Mouse (Mus musculus): ENCODE measurements at regions not wholly inside any gene's neighbourhood (a gene's known extent, or its start where the extent isn't known, plus 50 kb on each side); places are given as distances from the start of the nearest gene placed in this dataset.
A peak's percentile ranks its signal among the peaks of the same experiment; 100 is the strongest.

DNA sequence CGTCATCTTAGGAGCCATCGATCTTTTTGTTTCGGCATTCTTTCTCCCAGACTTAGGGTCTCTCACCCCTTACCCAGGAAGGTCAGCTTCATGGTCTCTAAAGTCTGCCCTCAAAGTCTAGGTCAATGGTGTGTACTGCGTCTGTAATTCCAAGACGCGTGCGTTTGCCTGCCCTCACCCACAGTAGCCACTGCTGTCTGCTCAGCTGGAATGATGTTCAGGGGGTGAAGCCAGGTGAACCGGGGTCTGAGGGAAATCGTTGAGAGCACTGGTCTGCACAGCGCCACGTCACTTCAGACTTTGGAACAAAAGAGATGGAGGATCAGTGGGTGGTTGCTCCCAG is 244.2 kb downstream of the Ndfip2 start:
- H3K27me3 ChIP-seq (replicated peaks): peaks cover 5% of the 10 kb centered on the region; the same call in 1 of the 2 replicates
- peaks cover 39% of the 10 kb centered on the region for H3K4me1 ChIP-seq
- H3K27ac ChIP-seq (replicated peaks): no peak overlapping the region
- 12% methylated on average over 11 of the region's 11 CpGs for WGBS
- H3K9ac ChIP-seq (replicated peaks): no peak overlapping the region
- ATAC-seq (ENCODE audit: low FRiP score): peak; percentile 17; the same call in 1 of the 2 replicates
- no peaks in the 10 kb centered on the region for H3K9me3 ChIP-seq (replicated peaks)
- H3K4me2 ChIP-seq: peak overlapping the region; percentile 50
- no peak overlapping the region for H3K4me3 ChIP-seq (replicated peaks)
- H3K36me3 ChIP-seq: no peaks in the 10 kb centered on the region

DNA sequence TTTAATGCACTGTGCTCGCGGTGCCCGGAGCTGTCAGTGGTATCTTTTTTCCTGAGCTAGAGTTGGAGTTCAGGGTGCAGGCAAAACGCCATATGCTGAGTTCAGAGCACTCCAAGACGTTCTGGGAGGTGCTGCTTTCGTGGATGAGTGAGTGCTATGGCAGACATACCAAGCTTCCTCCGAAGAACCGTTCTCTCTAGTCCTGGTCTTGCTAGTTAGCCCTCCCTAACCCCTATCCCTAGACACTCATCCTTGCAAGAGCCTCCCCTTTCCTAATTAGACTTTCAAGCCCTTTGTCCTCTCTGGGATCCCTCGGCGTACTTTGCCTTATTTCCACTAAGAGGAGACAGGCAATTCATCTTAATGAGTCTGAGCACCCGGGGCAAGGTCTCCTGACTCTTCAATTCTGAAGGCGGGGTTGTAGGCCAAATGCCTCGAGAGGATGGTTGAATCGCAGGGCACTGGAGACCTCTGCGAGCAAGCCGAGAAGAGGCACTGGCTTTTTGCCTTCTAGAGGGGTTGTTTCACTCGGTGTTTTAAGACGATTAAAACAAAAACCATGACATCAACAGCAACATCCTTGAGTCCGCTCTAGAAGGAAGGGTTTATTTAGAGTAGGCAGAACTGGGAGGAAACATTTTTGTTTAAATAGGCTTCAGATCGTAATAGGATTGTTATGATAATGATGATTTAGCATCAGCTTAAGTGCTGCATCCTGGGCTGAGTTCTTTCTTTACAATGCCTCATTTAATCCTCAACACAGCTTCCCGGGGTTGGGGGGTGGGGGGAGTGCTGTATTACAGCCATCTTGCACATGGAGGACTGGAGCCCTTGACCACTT is 243.6 kb downstream of the Ndfip2 start:
- Histone ChIP-seq H3K4me1 (peaks cover 39% of the 10 kb centered on the region), H3K27me3 (replicated peaks) (peaks cover 5% of the 10 kb centered on the region; the same call in 1 of the 2 replicates), H3K27ac (replicated peaks) (peak overlapping the region; percentile 45), H3K9ac (replicated peaks) (no peak overlapping the region), H3K4me2 (peak overlapping the region; percentile 50), H3K4me3 (replicated peaks) (peak overlapping the region; percentile 11), H3K36me3 (no peaks in the 10 kb centered on the region), H3K9me3 (replicated peaks) (no peaks in the 10 kb centered on the region)
- ATAC-seq (ENCODE audit: low FRiP score): peak; percentile 40
- 5% methylated on average over 21 of the region's 21 CpGs for WGBS

DNA sequence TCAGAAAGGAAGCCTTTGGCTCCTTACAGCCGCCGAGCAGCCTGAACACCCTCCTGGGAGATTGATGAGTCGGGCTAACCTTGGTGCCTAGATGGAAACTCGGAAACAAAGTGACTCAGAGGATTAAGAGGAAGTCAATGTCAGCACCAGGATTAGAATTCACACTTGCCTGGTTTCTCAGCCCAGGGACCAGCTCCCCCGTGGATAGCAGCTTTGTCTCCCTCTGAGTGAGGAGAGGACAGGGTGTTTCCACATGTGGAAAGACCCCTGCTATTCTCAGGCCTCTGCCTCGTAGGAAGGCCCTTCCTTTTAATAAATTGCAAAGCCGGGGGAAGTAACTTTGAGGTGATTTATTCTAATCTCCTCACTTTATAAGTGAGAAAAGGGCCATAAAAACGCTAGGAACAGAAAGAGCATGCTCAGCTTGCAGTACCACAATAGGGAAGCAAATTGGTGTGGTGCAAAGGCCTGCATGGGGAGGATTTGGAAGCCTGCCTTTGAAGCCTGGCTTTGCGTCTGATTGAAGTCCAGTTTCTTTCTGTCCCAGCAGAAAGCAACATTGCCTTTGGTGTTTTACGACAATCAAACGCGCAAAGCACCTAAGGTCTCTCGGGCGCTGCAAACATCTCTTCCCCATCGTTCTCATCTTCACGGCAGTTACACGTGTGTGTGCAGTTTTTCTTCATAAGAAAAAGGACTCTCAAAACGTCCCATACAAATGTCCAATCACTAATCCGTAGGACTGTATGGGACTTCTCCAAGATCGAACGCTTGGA is 242.8 kb downstream of the Ndfip2 start:
- peak; percentile 29; the same call in 1 of the 2 replicates for ATAC-seq (ENCODE audit: low FRiP score)
- H3K4me2 ChIP-seq: peak overlapping the region; percentile 50
- H3K27me3 ChIP-seq (replicated peaks): peaks cover 5% of the 10 kb centered on the region; the same call in 1 of the 2 replicates
- no peaks in the 10 kb centered on the region for H3K36me3 ChIP-seq
- H3K4me1 ChIP-seq: peaks cover 39% of the 10 kb centered on the region
- no peak overlapping the region for H3K9ac ChIP-seq (replicated peaks)
- peak overlapping the region; percentile 11 for H3K4me3 ChIP-seq (replicated peaks)
- 5% methylated on average over 21 of the region's 21 CpGs for WGBS
- H3K27ac ChIP-seq (replicated peaks): peak overlapping the region; percentile 45
- H3K9me3 ChIP-seq (replicated peaks): no peaks in the 10 kb centered on the region

DNA sequence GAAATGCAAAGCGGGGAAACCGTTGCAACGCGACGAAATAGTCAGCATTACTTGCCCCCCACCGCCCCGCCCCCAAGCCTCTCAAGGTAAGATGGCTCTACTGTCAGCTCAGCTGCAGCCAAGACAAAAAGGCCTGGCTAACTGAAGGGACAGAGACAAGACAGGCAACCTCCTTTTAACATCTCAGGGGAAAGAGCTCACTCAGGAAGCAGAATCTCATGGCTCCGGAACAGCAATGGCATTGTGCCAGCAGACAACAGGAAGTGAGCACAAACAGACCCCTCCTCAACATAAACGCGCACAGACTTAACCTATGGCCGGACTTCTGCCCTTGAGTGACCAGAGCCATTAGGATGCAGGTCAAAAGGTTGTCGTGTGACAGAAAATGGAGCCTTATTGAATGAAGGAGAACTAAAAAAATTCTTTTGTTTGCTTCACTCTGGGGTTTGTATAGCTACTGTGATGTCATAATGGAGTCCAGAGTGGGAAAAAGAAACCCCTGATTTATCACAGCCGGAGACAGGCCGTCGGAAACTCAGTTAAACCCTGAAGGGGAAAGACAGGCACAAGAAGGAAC is 241.0 kb downstream of the Ndfip2 start:
- Histone ChIP-seq H3K4me1 (peaks cover 39% of the 10 kb centered on the region), H3K4me3 (replicated peaks) (peak overlapping the region; percentile 18), H3K27ac (replicated peaks) (peak overlapping the region; percentile 38; the same call in 1 of the 2 replicates), H3K9me3 (replicated peaks) (no peaks in the 10 kb centered on the region), H3K9ac (replicated peaks) (0 out of 2 replicates have a peak overlapping the region, but pooled peaks have one; percentile 14), H3K4me2 (peak overlapping the region; percentile 50), H3K27me3 (replicated peaks) (peaks cover 5% of the 10 kb centered on the region; the same call in 1 of the 2 replicates), H3K36me3 (no peaks in the 10 kb centered on the region)
- WGBS: 12% methylated on average over 15 of the region's 15 CpGs
- ATAC-seq (ENCODE audit: low FRiP score): no peak; the same call in 1 of the 2 replicates

DNA sequence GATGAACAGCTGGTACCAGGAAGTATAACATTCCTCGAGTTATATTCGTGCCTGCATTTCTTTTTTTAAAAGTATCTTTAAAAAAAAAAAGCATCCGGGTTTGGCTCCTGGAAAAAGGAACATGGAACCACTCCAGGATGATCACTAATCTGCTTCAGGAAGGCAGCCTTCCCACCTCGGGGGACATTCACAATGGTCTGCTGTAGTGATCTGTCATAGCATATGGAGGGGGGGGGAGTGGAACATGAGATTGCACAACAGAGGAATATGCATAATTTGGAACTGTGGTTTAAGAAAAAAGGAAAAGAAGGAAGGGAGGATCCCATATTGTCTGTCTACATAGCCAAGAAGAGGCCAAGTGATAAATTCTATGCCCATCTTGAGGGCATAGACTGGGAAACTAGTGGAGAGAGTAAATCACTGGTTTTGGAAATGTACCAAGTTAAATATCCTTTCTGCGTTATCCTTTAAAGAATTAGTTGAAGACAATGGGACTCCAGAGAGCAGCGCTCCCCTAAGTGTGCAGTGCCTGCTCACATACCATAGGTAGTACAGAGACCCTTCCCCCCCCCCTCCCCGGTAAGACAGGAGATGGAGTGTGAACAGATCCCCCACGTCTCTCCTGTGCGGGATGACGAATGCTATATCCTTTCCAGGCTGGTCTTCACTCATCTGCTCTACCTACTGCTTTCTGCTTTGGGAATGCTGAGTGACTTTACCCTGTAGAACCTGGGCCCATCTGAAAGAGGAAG is 240.0 kb downstream of the Ndfip2 start:
- 55% methylated on average over 10 of the region's 10 CpGs for WGBS
- no peaks in the 10 kb centered on the region for H3K36me3 ChIP-seq
- no peak for ATAC-seq (ENCODE audit: low FRiP score)

DNA sequence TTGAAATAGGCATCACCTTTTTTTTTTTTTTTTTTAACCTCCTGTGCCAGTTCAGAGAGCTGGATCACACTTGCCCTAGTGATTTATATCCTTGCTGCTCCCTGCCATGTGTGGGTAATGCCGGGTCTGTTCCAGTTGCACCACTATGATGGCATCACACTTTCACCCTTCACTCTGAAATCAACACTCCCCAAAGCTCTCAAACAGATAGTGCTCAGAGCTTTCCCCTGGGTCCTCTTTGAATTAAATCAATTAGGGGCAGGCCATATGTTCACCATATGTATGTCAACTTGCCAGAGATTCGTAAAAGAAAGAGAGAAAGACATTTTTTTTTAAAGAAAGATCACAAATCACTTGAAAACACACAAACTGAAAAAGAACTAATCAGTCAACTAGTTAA is 236.8 kb downstream of the Ndfip2 start:
- ATAC-seq (ENCODE audit: low FRiP score): no peak
- Histone ChIP-seq H3K27me3 (replicated peaks) (no peaks in the 10 kb centered on the region), H3K9me3 (replicated peaks) (no peaks in the 10 kb centered on the region), H3K9ac (replicated peaks) (no peak overlapping the region), H3K27ac (replicated peaks) (no peak overlapping the region), H3K4me2 (no peak overlapping the region), H3K36me3 (no peaks in the 10 kb centered on the region), H3K4me3 (replicated peaks) (no peak overlapping the region), H3K4me1 (peaks cover 17% of the 10 kb centered on the region)
- WGBS: 16% methylated on average over 2 of the region's 2 CpGs

More for the DNA sequence above, 240.0 kb downstream of the Ndfip2 start:
- H3K9ac ChIP-seq (replicated peaks): no peak overlapping the region
- H3K9me3 ChIP-seq (replicated peaks): no peaks in the 10 kb centered on the region
- peaks cover 39% of the 10 kb centered on the region for H3K4me1 ChIP-seq
- H3K4me3 ChIP-seq (replicated peaks): no peak overlapping the region
- H3K4me2 ChIP-seq: no peak overlapping the region
- H3K27ac ChIP-seq (replicated peaks): no peak overlapping the region
- H3K27me3 ChIP-seq (replicated peaks): 0 out of 2 replicates have a peak, but pooled peaks cover 5% of the 10 kb centered on the region

DNA sequence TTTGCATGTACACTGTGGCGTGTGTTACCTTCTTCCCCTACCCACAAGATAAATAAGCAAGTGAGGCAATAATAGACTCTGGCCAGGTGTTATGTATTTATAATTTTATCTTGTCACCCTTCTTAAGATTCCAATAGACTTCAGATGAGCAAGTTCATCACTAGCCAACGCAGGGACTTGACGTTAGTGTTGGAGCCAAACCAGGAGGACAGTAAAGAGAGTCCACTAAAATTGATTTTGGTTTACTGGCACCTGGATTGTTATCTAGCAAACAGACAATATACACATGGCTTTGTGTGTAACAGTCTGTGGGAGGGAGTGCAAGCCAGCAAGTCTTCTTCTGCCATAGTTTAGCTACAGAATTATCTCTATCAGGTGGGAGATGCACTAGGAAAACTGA is 236.0 kb downstream of the Ndfip2 start:
- Histone ChIP-seq H3K9ac (replicated peaks) (no peak overlapping the region), H3K4me3 (replicated peaks) (no peak overlapping the region), H3K27me3 (replicated peaks) (no peaks in the 10 kb centered on the region), H3K4me2 (no peak overlapping the region), H3K36me3 (no peaks in the 10 kb centered on the region), H3K4me1 (peaks cover 13% of the 10 kb centered on the region), H3K27ac (replicated peaks) (no peak overlapping the region), H3K9me3 (replicated peaks) (no peaks in the 10 kb centered on the region)
- WGBS: 81% methylated on average over 3 of the region's 3 CpGs
- ATAC-seq (ENCODE audit: low FRiP score): no peak

DNA sequence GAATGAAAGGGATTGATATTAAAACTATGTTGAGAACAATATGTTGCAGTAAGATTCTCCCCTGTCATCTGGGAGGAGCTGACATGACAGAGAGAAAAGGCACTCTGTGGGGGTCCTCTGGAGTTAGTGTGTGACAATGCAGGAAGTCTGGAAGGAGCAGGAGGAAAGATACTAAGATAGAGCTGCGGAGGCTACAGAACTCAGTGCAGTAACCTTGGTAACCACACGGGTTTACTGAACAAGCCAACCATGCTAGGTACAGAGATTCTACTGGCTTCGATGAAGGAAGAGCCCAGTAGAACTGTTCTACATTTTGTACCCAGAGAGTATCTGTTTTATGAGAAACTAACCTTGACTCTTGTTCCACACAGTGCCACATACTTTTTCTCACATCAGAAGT is 231.8 kb downstream of the Ndfip2 start:
- Histone ChIP-seq H3K9ac (replicated peaks) (no peak overlapping the region), H3K9me3 (replicated peaks) (no peaks in the 10 kb centered on the region), H3K36me3 (no peaks in the 10 kb centered on the region), H3K27ac (replicated peaks) (no peak overlapping the region), H3K4me2 (no peak overlapping the region), H3K4me1 (no peaks in the 10 kb centered on the region), H3K4me3 (replicated peaks) (no peak overlapping the region), H3K27me3 (replicated peaks) (no peaks in the 10 kb centered on the region)
- no peak for ATAC-seq (ENCODE audit: low FRiP score)
- WGBS: 45% methylated on average over 3 of the region's 3 CpGs

DNA sequence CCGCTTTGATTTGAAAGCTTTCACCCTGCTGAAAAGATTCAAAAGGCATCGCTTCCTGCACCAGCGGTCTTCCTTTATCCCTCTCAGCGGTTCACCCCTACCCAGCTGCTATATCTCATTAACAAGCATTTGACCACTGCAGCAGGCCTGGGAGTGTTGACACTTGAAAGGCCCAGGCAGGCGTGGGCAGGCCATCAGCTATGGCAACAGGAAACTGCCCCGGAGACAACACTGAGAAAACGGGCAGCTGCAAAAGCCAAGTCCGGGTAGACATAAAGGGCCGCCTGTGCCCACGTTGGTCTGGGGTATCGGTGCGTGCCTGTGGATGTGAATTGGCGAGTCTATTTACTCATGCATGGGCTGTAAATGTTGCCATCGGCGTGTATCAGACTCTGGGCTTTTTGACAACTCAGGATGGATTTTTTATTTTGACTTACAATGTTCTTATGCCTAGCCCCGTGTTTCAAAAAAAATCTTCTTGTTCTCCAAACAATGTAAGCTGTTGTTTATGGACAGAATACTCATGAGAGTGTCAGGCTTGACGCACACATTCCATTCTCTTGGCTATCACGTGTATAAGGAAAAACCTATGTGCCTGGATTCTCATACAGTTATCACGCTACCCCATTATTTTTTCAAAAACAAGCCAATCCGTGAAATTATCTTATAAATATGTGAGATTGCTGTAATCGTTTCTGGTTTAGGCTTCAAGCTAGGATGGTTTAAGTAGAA is 225.1 kb downstream of the Ndfip2 start:
- Histone ChIP-seq H3K4me3 (replicated peaks) (peak overlapping the region; percentile 35), H3K4me2 (peak overlapping the region; percentile 58), H3K9ac (replicated peaks) (peak overlapping the region; percentile 38), H3K36me3 (no peaks in the 10 kb centered on the region), H3K4me1 (peaks cover 12% of the 10 kb centered on the region; the same call in 1 of the 2 replicates), H3K27ac (replicated peaks) (peak overlapping the region; percentile 80), H3K27me3 (replicated peaks) (no peaks in the 10 kb centered on the region), H3K9me3 (replicated peaks) (no peaks in the 10 kb centered on the region)
- peak; percentile 92 for ATAC-seq (ENCODE audit: low FRiP score)
- WGBS: 9% methylated on average over 21 of the region's 21 CpGs

DNA sequence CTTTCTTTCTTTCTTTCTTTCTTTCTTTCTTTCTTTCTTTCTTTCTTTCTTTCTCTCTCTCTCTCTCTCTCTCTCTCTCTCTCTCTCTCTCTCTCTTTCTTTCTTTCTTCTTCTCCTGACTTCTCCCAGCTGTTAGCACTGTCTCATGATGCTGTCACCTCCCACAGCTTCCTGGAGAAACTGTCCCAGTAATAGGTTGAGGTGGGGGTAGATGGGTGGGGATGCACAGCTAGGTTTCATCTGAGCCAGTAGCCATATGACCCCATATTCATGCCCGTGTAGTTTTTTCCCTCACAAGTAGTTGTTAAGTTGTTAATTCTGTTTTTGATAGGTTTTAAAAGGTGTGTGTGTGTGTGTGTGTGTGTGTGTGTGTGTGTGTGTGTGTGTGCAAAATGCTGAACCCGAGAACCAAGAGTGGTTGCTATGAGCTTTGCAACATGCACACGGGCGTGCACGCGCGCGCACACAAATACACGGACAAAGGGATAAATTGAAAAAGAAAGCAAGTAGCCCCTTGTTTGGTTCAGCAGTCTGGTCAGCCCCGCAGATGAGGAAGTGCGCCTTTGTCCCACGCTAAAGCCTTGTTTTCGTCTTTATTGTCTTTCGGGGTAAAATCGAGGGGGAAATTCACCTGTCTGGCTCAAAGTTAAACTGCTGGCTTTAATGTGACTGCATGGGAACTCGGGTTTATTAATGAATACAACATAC is 224.4 kb downstream of the Ndfip2 start:
- H3K4me3 ChIP-seq (replicated peaks): peak overlapping the region; percentile 35
- 1% methylated on average over 16 of the region's 16 CpGs for WGBS
- H3K9ac ChIP-seq (replicated peaks): peak overlapping the region; percentile 38

More for the DNA sequence above, 224.4 kb downstream of the Ndfip2 start:
- Histone ChIP-seq H3K9me3 (replicated peaks) (no peaks in the 10 kb centered on the region), H3K36me3 (no peaks in the 10 kb centered on the region), H3K4me1 (peaks cover 12% of the 10 kb centered on the region; the same call in 1 of the 2 replicates), H3K4me2 (peak overlapping the region; percentile 58), H3K27me3 (replicated peaks) (no peaks in the 10 kb centered on the region), H3K27ac (replicated peaks) (peak overlapping the region; percentile 80)
- peak; percentile 68; the same call in 1 of the 2 replicates for ATAC-seq (ENCODE audit: low FRiP score)
